Comparison of ENCODE assay signal across 19 mouse cellular contexts in the genomic region with DNA sequence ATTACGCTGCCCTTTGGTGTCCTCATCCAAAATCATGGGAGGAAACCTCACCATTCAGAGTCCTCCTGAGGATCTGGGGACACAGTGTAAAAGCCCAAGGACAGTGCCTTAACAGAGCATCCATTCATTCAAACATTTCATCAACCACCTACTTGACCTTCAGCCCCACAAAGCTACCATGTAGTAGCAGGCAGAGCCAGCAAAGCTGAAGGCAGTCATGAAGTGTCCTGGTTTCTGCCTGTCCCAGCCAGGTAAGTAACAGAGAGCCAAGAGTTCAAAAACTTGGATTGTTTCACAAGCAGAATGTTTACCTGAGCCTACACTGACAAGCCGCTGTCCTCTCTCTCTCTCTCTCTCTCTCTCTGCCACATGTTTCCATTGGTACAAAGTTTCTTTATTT. TPM values are rescaled to one million over a fixed set of nuclear protein-coding genes. Genes with fewer than 3 reads are reported as not detected.
DNase-seq lines count a peak whose midpoint lies in the region; TF ChIP-seq lines count a peak whose summit lies in the region.
"Had no signal": no experiment of that assay in that cellular context is flagged by ENCODE, and none has a peak within 500 bp of the region (broad histone marks: within the 10 kb centered on the region; RNA-seq: fewer than 3 reads in every experiment).

No protein-coding gene starts in this region.

- 27% methylated on average over 2 of the region's 2 CpGs for WGBS in liver, adult 2 months

- TF ChIP-seq POLR2A in liver, adult 2 months (IDR thresholded peaks at IDR 0.05; ENCODE audit: extremely low read depth, insufficient read depth, low read length) = no peak

- peaks cover 19% of the 10 kb centered on the region for H3K4me1 ChIP-seq in liver, adult 2 months (ENCODE audit: control insufficient read depth, insufficient read depth, low read length)

- H3K27me3 ChIP-seq in liver, adult 2 months (ENCODE audit: control insufficient read depth, insufficient read depth, low read length) = no peaks in the 10 kb centered on the region
- H3K27me3 ChIP-seq: embryonic facial prominence, embryonic 12.5 days; heart, embryonic 13.5 days had no signal

- intact Hi-C loops in gastrocnemius, adult 2 months (cut with DNase I) = no loop called here
- intact Hi-C loops in gastrocnemius, postnatal 14 days (cut with DNase I; ENCODE audit: low total_unique reads) = no loop called here

- DNase-seq in gastrocnemius, adult 2 months = no peak
- no peak for DNase-seq in gastrocnemius, postnatal 14 days
- DNase-seq in liver, adult 2 months (ENCODE audit: extremely low read depth, low read depth, low spot score) = peak; percentile 99
- DNase-seq in liver = no peak
- DNase-seq in gonadal fat pad, adult 2 months (ENCODE audit: low read depth) = peak; percentile 65
- DNase-seq in yolk sac, embryonic 10.5 days (ENCODE audit: low spot score) = peak; percentile 57
- DNase-seq in cerebellum, adult 11-12 months = no peak
- DNase-seq: adrenal gland, adult 8-10 months; cerebellum, adult 8-10 months; cerebellum, postnatal 25 days; gastrocnemius, postnatal 36 days; heart, postnatal 10 days; kidney, postnatal 14 days; lung, postnatal 36 days; right cerebral cortex, postnatal 25 days; thymus, postnatal 14 days had no signal

- H3K4me3 ChIP-seq in gastrocnemius, adult 2 months = no peak overlapping the region
- H3K4me3 ChIP-seq in liver, adult 2 months (ENCODE audit: insufficient read depth, low read depth, low read length) = no peak overlapping the region
- H3K4me3 ChIP-seq: embryonic facial prominence, embryonic 12.5 days; heart, embryonic 13.5 days had no signal

- no peaks in the 10 kb centered on the region for H3K36me3 ChIP-seq in liver, adult 2 months (ENCODE audit: control insufficient read depth, insufficient read depth, low read length)
- H3K36me3 ChIP-seq: embryonic facial prominence, embryonic 12.5 days; heart, embryonic 13.5 days had no signal

- H3K79me2 ChIP-seq in liver, adult 2 months (ENCODE audit: control insufficient read depth, insufficient read depth, low read length) = peaks cover 9% of the 10 kb centered on the region; the same call in 1 of the 2 replicates

- no peak overlapping the region for H3K9ac ChIP-seq in liver, adult 2 months (ENCODE audit: low read depth, low read length)
- H3K9ac ChIP-seq: embryonic facial prominence, embryonic 12.5 days; heart, embryonic 13.5 days; lung, embryonic 14.5 days had no signal

- TF ChIP-seq CTCF in gastrocnemius, adult 2 months (IDR thresholded peaks at IDR 0.05) = no peak
- no peak for TF ChIP-seq CTCF in liver, adult 2 months (IDR thresholded peaks at IDR 0.05; ENCODE audit: low read depth, low read length)

- peak overlapping the region; percentile 65; the same call in 1 of the 2 replicates for H3K27ac ChIP-seq in gastrocnemius, adult 2 months
- H3K27ac ChIP-seq in liver, adult 2 months (replicated peaks; ENCODE audit: insufficient read depth, low read depth, low read length) = peak overlapping the region; percentile 45; the same call in 1 of the 2 replicates
- H3K27ac ChIP-seq: embryonic facial prominence, embryonic 12.5 days; heart, embryonic 13.5 days had no signal

RNA-seq across cellular contexts. Expression of gene Znrf3, which starts 18.3 kb away (rescaled TPM):
- 1 to 10 TPM; 5.7 to 6.9 TPM for total RNA-seq in gastrocnemius, adult 2 months (2021)
- total RNA-seq in gastrocnemius, postnatal 14 days (2021) = 1 to 10 TPM; 6.5 to 9.3 TPM
- total RNA-seq in liver, adult 2 months (2014; rRNA removed) = 4.6 and 6.3 TPM in 2 replicates
- 4.2 and 4.5 TPM in 2 replicates for polyA plus RNA-seq in liver, adult 2 months (2012; rRNA removed)
- polyA plus RNA-seq in gonadal fat pad, adult 2 months (2012; rRNA removed) = 7.2 and 10.2 TPM in 2 replicates

Comparison
In these comparisons a context has a peak if more than half of its experiments do, and no peak if none do; other contexts are left out.
1. DNase-seq: peak in liver, adult 2 months (single experiment), gonadal fat pad, adult 2 months (single experiment) and yolk sac, embryonic 10.5 days (single experiment); none in gastrocnemius, adult 2 months (single experiment), gastrocnemius, postnatal 14 days (single experiment), liver (single experiment) and cerebellum, adult 11-12 months (single experiment).